Mouse (Mus musculus) monocyte, adult 59 days (primary cell): ENCODE measurements around the gene Fgfbp1. TPM values are rescaled to one million over a fixed set of nuclear protein-coding genes. Genes with fewer than 3 reads are reported as not detected.

Experiments
- total RNA-seq, 2 experiments: library from RNA; stranded (reverse); gene quantifications; one replicate each; pipeline ENCODE4 v1.2.4; 2023

The Fgfbp1 gene
- total RNA-seq: not detected

DNA sequence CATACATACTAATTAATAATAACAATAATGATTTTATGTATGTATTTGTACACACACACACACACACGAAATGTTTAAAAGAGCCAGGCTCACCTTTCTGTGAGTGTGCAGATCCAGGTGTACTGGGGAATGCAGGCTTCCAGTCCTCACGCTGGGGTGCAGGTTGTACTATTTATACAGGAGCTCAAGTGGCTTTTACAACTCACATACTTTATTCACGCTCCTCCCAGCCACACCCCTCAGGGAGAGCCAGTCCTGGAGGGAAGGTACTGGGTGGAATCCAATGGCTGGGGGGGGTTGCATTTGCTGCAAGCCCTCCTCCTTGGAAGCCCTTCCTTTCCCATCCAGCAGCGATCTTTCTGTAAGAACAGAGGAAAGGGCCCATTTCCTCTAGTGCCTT lies at the start of gene Fgfbp1:
Gene Fgfbp1, minus strand, starts transcription at position 160 of the 400 bp plus-strand sequence.

Other genes starting within 250 kb of the Fgfbp1 start
- gene Bst1, start 162.9 kb downstream of the Fgfbp1 start, total RNA-seq: 10 to 100 TPM; 14.1 to 15.0 TPM
- 10 to 100 TPM; 89.8 to 94.1 TPM for gene Fbxl5, start 160.1 kb downstream of the Fgfbp1 start, total RNA-seq
- gene Cd38, start 113.2 kb downstream of the Fgfbp1 start, total RNA-seq: 10 to 100 TPM; 19.3 to 19.5 TPM
- 1 to 10 TPM; 5.8 to 7.3 TPM for gene Gm7879, start 68.6 kb downstream of the Fgfbp1 start, total RNA-seq
- 1 to 10 TPM; 3.1 to 4.3 TPM for gene Prom1, start 120.3 kb upstream of the Fgfbp1 start, total RNA-seq
- gene Tapt1, start 244.8 kb upstream of the Fgfbp1 start, total RNA-seq: 10 to 100 TPM; 24.0 to 36.7 TPM